Mouse (Mus musculus) heart, embryonic 11.5 days (tissue): ENCODE results near the gene Mical3. TPM values are rescaled to one million over a fixed set of nuclear protein-coding genes. Genes with fewer than 3 reads are reported as not detected.

ENCODE experiments used
- ATAC-seq: fragments of 200-750 bp; cut with Nextera tagmentation; replicated peaks from 2 replicates; pipeline ENCODE4 v1.8.0; 2017; ENCODE audit warnings: moderate library complexity; ENCODE audit not compliant: insufficient number of reproducible peaks, low FRiP score, low TSS enrichment
- H3K27ac ChIP-seq: fragments of 300-500 bp; sonication (generic); 2 replicates; pipeline ENCODE4 v1.5.1; 2014; ENCODE audit warnings: mild to moderate bottlenecking, low read depth, low read length
- H3K27me3 ChIP-seq: fragments of 300-500 bp; sonication (generic); 2 replicates; pipeline ENCODE4 v1.6.1; 2014; ENCODE audit warnings: mild to moderate bottlenecking, low read length, mixed read lengths; ENCODE audit not compliant: control insufficient read depth, insufficient read depth
- H3K36me3 ChIP-seq: fragments of 300-500 bp; sonication (generic); 2 replicates; pipeline ENCODE4 v1.6.1; 2014; ENCODE audit warnings: mild to moderate bottlenecking, low read length, moderate library complexity, mixed read lengths; ENCODE audit not compliant: control insufficient read depth, insufficient read depth
- H3K4me1 ChIP-seq: fragments of 300-500 bp; sonication (generic); 2 replicates; pipeline ENCODE4 v1.6.1; 2014; ENCODE audit warnings: low read length; ENCODE audit not compliant: control insufficient read depth, insufficient read depth
- H3K4me2 ChIP-seq: fragments of 300-500 bp; sonication (generic); 2 replicates; pipeline ENCODE4 v1.6.1; 2014; ENCODE audit warnings: mild to moderate bottlenecking, moderate library complexity
- H3K4me3 ChIP-seq: fragments of 300-500 bp; sonication (generic); 2 replicates; pipeline ENCODE4 v1.5.1; 2014; ENCODE audit warnings: low read depth, low read length
- H3K9ac ChIP-seq: fragments of 300-500 bp; sonication (generic); 2 replicates; pipeline ENCODE4 v1.6.1; 2014; ENCODE audit warnings: mild to moderate bottlenecking, low read depth, low read length, moderate library complexity
- H3K9me3 ChIP-seq: fragments of 300-500 bp; sonication (generic); replicated peaks from 2 replicates; pipeline ENCODE4 v1.6.1; 2016; ENCODE audit warnings: low read length; ENCODE audit not compliant: control insufficient read depth
- WGBS: fragments of 180-500 bp; shearing (Covaris S2); extraction: QIAGEN DNeasy Blood & Tissue Kit; methylation state at CpG from one replicate; pipeline ENCODE4 v1.1.7; 2014; ENCODE audit not compliant: insufficient replicate concordance; 5-methylcytosine and 5-hydroxymethylcytosine counted together
- polyA plus RNA-seq: library from polyadenylated mRNA; unstranded; fragments of >200 nt; fragmentation: Nextera tagmentation; extraction: Ambion mirVana; gene quantifications from 2 replicates; pipeline ENCODE4 v1.2.1, GENCODE M21; 2014

Gene Mical3
- polyA plus RNA-seq, 1 experiment from 2014 or later, result 53.2 TPM

GRCm38 (mm10) chr6:121116434-121116833 lies 14.4 kb downstream of the Mical3 start:
- Histone ChIP-seq H3K27ac (no peak overlapping the region), H3K4me3 (no peak overlapping the region), H3K27me3 (no peaks in the 10 kb centered on the region), H3K4me2 (no peak overlapping the region), H3K4me1 (peaks cover 11% of the 10 kb centered on the region), H3K9ac (no peak overlapping the region), H3K9me3 (no peaks in the 10 kb centered on the region), H3K36me3 (no peaks in the 10 kb centered on the region)
- no peak for ATAC-seq
- 65% methylated on average over 10 of the region's 10 CpGs for WGBS

GRCm38 (mm10) chr6:121111448-121112055 lies 19.2 kb downstream of the Mical3 start:
- peak; percentile 56; the same call in 1 of the 2 replicates for ATAC-seq
- H3K36me3 ChIP-seq, result peaks cover 6% of the 10 kb centered on the region; the same call in 1 of the 2 replicates
- H3K27ac ChIP-seq, result peak overlapping the region; percentile 93
- H3K9ac ChIP-seq, result peak overlapping the region; percentile 56
- H3K27me3 ChIP-seq, result no peaks in the 10 kb centered on the region
- H3K9me3 ChIP-seq, result no peaks in the 10 kb centered on the region
- 29% methylated on average over 10 of the region's 10 CpGs for WGBS
- 0 out of 2 replicates have a peak overlapping the region, but pooled peaks have one; percentile 13 for H3K4me3 ChIP-seq
- H3K4me1 ChIP-seq, result peaks cover 25% of the 10 kb centered on the region
- H3K4me2 ChIP-seq, result peak overlapping the region; percentile 84

- H3K27me3 ChIP-seq, result no peaks in the 10 kb centered on the region
- peaks cover 7% of the 10 kb centered on the region; the same call in 1 of the 2 replicates for H3K36me3 ChIP-seq
- peak overlapping the region; percentile 89 for H3K9ac ChIP-seq
- H3K9me3 ChIP-seq, result no peaks in the 10 kb centered on the region
- WGBS, result 1% methylated on average over 37 of the region's 42 CpGs
- ATAC-seq, result peak; percentile 95
- H3K27ac ChIP-seq, result peak overlapping the region; percentile 93
- H3K4me2 ChIP-seq, result peak overlapping the region; percentile 84
- H3K4me1 ChIP-seq, result peaks cover 34% of the 10 kb centered on the region
- H3K4me3 ChIP-seq, result peak overlapping the region; percentile 82
These were observed 20.7 kb downstream of the Mical3 start for GRCm38 (mm10) chr6:121109998-121110603.

- under 1% methylated on average over 52 of the region's 52 CpGs for WGBS
These were observed 21.4 kb downstream of the Mical3 start for GRCm38 (mm10) chr6:121109181-121109981.

GRCm38 (mm10) chr6:121108075-121108474 lies 22.7 kb downstream of the Mical3 start:
- H3K36me3 ChIP-seq, result peaks cover 7% of the 10 kb centered on the region; the same call in 1 of the 2 replicates
- peaks cover 43% of the 10 kb centered on the region for H3K4me1 ChIP-seq
- no peak overlapping the region for H3K9ac ChIP-seq
- peak overlapping the region; percentile 84; the same call in 1 of the 2 replicates for H3K4me2 ChIP-seq
- no peak overlapping the region for H3K27ac ChIP-seq
- ATAC-seq, result no peak
- no peaks in the 10 kb centered on the region for H3K27me3 ChIP-seq
- H3K4me3 ChIP-seq, result 0 out of 2 replicates have a peak overlapping the region, but pooled peaks have one; percentile 82
- WGBS, result 65% methylated on average over 1 of the region's 1 CpGs
- H3K9me3 ChIP-seq, result no peaks in the 10 kb centered on the region

More at GRCm38 (mm10) chr6:121109181-121109981, 21.4 kb downstream of the Mical3 start:
- peak overlapping the region; percentile 84 for H3K4me2 ChIP-seq
- H3K27me3 ChIP-seq, result no peaks in the 10 kb centered on the region
- peak overlapping the region; percentile 82 for H3K4me3 ChIP-seq
- no peaks in the 10 kb centered on the region for H3K9me3 ChIP-seq
- peak; percentile 12; the same call in 1 of the 2 replicates for ATAC-seq
- peak overlapping the region; percentile 89 for H3K9ac ChIP-seq
- peaks cover 7% of the 10 kb centered on the region; the same call in 1 of the 2 replicates for H3K36me3 ChIP-seq
- H3K27ac ChIP-seq, result peak overlapping the region; percentile 93
- peaks cover 38% of the 10 kb centered on the region for H3K4me1 ChIP-seq

- Histone ChIP-seq H3K4me2 (no peak overlapping the region), H3K4me1 (peaks cover 49% of the 10 kb centered on the region), H3K27ac (no peak overlapping the region), H3K4me3 (no peak overlapping the region), H3K36me3 (peaks cover 7% of the 10 kb centered on the region; the same call in 1 of the 2 replicates), H3K9me3 (no peaks in the 10 kb centered on the region), H3K9ac (no peak overlapping the region), H3K27me3 (no peaks in the 10 kb centered on the region)
- WGBS, result 83% methylated on average over 16 of the region's 16 CpGs
- no peak for ATAC-seq
These were observed 23.9 kb downstream of the Mical3 start for GRCm38 (mm10) chr6:121106711-121107405.

GRCm38 (mm10) chr6:121105726-121106125 lies 25.1 kb downstream of the Mical3 start:
- Histone ChIP-seq H3K9me3 (no peaks in the 10 kb centered on the region), H3K9ac (no peak overlapping the region), H3K4me2 (no peak overlapping the region), H3K4me1 (peaks cover 46% of the 10 kb centered on the region), H3K27me3 (no peaks in the 10 kb centered on the region), H3K4me3 (no peak overlapping the region), H3K36me3 (peaks cover 7% of the 10 kb centered on the region; the same call in 1 of the 2 replicates), H3K27ac (no peak overlapping the region)
- ATAC-seq, result no peak
- 57% methylated on average over 4 of the region's 4 CpGs for WGBS
